Mouse (Mus musculus) hindbrain, embryonic 15.5 days (tissue): Measurements from ENCODE around the gene Ugt1a2. TPM values are rescaled to one million over a fixed set of nuclear protein-coding genes. Genes with fewer than 3 reads are reported as not detected.
A peak's percentile ranks its signal among the peaks of the same experiment; 100 is the strongest.

ENCODE experiments used
- ATAC-seq: fragments of 200-750 bp; cut with Nextera tagmentation; 2 replicates; pipeline ENCODE4 v1.8.0; 2017; ENCODE audit warnings: low read depth, moderate number of reproducible peaks, moderate TSS enrichment; ENCODE audit not compliant: low FRiP score
- H3K27ac ChIP-seq: fragments of 300-500 bp; sonication (generic); replicated peaks from 2 replicates; pipeline ENCODE4 v1.5.1; 2015; ENCODE audit warnings: mild to moderate bottlenecking, inconsistent platforms
- H3K27me3 ChIP-seq: fragments of 300-500 bp; sonication (generic); 2 replicates; pipeline ENCODE4 v1.6.1; 2015; ENCODE audit warnings: control low read depth, inconsistent platforms
- H3K36me3 ChIP-seq: fragments of 300-500 bp; sonication (generic); 2 replicates; pipeline ENCODE4 v1.6.1; 2015; ENCODE audit warnings: control low read depth, inconsistent platforms
- H3K4me1 ChIP-seq: fragments of 300-500 bp; sonication (generic); replicated peaks from 2 replicates; pipeline ENCODE4 v1.6.1; 2015; ENCODE audit warnings: control low read depth, inconsistent platforms
- H3K4me2 ChIP-seq: fragments of 300-500 bp; sonication (generic); 2 replicates; pipeline ENCODE4 v1.6.1; 2015; ENCODE audit warnings: moderate library complexity, mild to moderate bottlenecking, inconsistent platforms
- H3K4me3 ChIP-seq: fragments of 300-500 bp; sonication (generic); 2 replicates; pipeline ENCODE4 v1.5.1; 2015; ENCODE audit warnings: mild to moderate bottlenecking, inconsistent platforms
- H3K9ac ChIP-seq: fragments of 300-500 bp; sonication (generic); 2 replicates; pipeline ENCODE4 v1.6.1; 2015; ENCODE audit warnings: inconsistent platforms
- H3K9me3 ChIP-seq: fragments of 300-500 bp; sonication (generic); 2 replicates; pipeline ENCODE4 v1.6.1; 2016; ENCODE audit warnings: control low read depth, inconsistent platforms
- WGBS: fragments of 180-500 bp; shearing (Covaris S2); methylation state at CpG from one replicate; pipeline ENCODE4 v1.1.7; 2015; 5-methylcytosine and 5-hydroxymethylcytosine counted together
- polyA plus RNA-seq: library from polyadenylated mRNA; unstranded; fragments of >200 nt; fragmentation: Nextera tagmentation; extraction: Ambion mirVana; gene quantifications from 2 replicates; pipeline ENCODE4 v1.2.1, GENCODE M21; 2015

The Ugt1a2 gene
- polyA plus RNA-seq, 1 experiment from 2014 or later: not detected

DNA sequence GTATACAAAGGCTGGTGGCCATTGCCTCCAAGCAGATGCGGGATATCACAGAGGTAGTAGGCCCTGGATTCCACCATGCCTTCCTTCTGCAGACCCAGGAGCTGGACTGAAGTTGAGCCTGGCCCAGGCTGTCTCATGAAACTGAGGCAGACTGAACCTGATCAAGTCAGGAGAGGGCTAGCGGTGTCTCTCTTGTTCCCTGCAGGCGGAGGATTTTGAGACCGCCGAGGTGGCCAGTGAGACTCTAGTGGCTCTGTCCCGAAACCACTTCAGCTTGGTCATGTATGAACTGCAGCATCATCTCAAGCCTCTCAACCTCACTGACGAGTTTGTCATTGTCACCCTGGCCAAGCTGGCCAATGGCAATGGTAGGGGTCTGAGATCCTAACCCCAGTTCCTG, 30.0 kb downstream of the Ugt1a2 start:
- no peak overlapping the region for H3K9ac ChIP-seq
- ATAC-seq: 0 out of 2 replicates have a peak, but pooled peaks have one; percentile 2
- H3K4me1 ChIP-seq: no peaks in the 10 kb centered on the region
- H3K4me2 ChIP-seq: no peak overlapping the region
- H3K4me3 ChIP-seq: no peak overlapping the region
- H3K27me3 ChIP-seq: no peaks in the 10 kb centered on the region
- H3K9me3 ChIP-seq: peaks cover 99% of the 10 kb centered on the region
- 73% methylated on average over 7 of the region's 7 CpGs for WGBS
- H3K36me3 ChIP-seq: no peaks in the 10 kb centered on the region
- H3K27ac ChIP-seq: no peak overlapping the region

DNA sequence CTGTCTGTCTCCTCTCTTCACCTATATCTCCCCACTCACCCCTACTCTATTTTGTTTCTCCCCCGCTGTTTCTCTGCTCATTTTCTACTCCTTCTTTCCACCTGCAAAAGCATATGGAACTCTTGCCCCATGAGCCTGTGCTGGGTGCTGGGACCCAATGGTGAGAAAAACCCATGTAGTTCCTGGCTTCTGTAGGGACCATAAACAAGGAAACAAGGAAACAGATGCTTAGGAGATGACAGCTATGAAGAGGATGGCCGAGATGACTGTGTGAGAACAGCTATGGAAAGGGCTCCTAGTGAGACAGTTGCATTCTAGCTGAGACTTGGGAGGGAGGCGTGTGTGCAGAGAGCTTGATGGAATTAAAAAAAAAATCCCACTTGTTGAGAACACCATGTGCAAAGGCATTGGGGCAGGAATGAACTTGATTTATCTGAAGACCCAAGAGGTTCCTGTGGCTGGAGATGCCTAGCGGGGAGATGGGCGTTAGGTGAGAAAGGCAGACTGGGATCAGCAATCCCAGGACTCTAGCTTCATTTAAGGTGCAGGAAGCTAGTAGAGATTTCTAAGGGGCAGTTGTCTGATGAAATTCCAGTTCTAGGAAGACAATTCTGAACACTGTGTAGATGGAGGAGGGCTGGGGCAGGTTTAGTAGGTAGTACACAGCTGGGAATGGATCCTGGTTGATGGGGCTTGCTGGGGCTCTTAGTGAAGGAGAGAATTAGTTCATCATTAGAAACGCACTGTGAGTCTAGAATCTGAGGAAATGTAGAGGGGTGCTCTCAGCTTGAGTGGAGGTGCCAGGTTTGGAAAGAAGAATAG, 30.8 kb downstream of the Ugt1a2 start:
- H3K27ac ChIP-seq: no peak overlapping the region
- H3K9me3 ChIP-seq: peaks cover 99% of the 10 kb centered on the region
- H3K4me3 ChIP-seq: no peak overlapping the region
- H3K4me1 ChIP-seq: no peaks in the 10 kb centered on the region
- no peak overlapping the region for H3K4me2 ChIP-seq
- no peak for ATAC-seq
- WGBS: 77% methylated on average over 6 of the region's 6 CpGs
- H3K9ac ChIP-seq: no peak overlapping the region
- no peaks in the 10 kb centered on the region for H3K27me3 ChIP-seq
- H3K36me3 ChIP-seq: no peaks in the 10 kb centered on the region

DNA sequence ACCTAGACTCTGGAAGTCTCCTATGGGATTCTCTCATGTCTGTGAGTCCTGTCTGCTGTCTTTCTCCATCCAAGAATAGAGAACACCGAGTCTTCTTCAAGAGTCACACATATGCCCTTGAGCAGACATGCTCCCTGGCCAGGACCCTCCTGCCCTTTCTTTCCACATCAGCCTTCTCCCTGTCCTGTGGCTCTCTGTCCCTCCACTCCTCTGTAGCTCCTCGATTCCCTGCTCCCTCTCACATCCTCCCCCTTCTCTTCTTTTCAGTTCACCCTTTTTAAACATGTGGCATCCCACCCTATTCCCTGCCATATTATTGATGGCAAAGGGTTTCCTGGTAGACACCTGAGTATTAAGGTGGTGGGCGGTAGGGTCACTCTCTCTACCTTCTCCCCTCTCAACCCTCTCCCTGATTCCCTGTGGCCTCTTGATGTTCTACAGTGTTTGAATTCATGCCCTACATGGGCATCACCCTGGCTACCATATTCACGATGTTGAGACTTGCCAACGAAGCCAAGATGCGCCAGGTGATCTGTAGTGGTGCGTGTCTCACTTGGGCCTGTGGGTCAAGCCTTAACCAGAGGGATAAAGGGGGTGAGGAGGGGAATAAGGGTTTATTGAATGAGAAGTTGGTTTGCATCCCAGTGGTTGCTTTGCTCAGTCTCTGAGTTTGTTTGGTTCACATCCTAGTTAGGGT, 31.6 kb downstream of the Ugt1a2 start:
- no peaks in the 10 kb centered on the region for H3K27me3 ChIP-seq
- no peak overlapping the region for H3K9ac ChIP-seq
- WGBS: 67% methylated on average over 7 of the region's 7 CpGs
- peaks cover 96% of the 10 kb centered on the region for H3K9me3 ChIP-seq
- no peaks in the 10 kb centered on the region for H3K36me3 ChIP-seq
- no peak overlapping the region for H3K27ac ChIP-seq
- H3K4me1 ChIP-seq: no peaks in the 10 kb centered on the region
- no peak overlapping the region for H3K4me3 ChIP-seq
- no peak for ATAC-seq
- H3K4me2 ChIP-seq: no peak overlapping the region

DNA sequence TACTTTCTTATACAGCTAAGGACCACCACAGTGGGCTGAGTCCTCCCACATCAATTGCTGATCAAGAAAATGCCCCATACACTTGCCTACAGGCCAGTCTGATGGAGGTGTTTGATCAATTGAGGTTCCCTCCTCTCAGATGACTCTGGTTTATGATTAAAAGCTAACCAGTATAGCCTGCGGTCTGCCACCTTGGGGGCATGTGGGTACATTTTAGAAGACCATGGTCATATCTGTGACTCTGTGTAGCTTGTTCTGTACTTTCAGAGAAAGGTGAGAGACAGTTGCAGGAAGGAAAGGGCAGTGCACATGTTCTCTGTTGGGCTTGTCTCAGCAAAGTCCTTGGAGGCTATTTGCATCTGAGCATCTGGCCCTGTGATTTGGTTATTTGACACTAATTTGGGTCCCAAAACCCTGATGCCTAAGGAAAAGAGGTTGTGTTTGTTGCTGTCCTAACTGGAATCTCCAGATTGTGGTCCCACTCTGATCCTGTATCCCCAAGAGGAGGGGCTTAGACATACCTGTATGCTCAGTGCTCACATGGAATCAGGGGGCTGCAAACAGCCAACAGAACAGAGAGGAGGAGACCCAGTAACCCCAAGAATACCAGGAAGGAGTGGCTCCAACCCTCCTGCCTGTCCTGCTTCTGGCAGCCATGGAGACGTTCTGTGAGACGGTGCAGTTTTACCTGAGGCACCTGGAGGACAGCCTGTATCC, 32.4 kb downstream of the Ugt1a2 start:
- Histone ChIP-seq H3K9me3 (peaks cover 95% of the 10 kb centered on the region), H3K27ac (no peak overlapping the region), H3K4me1 (no peaks in the 10 kb centered on the region), H3K36me3 (no peaks in the 10 kb centered on the region), H3K4me3 (no peak overlapping the region), H3K4me2 (no peak overlapping the region), H3K9ac (no peak overlapping the region), H3K27me3 (no peaks in the 10 kb centered on the region)
- WGBS: 55% methylated on average over 3 of the region's 3 CpGs
- ATAC-seq: no peak

DNA sequence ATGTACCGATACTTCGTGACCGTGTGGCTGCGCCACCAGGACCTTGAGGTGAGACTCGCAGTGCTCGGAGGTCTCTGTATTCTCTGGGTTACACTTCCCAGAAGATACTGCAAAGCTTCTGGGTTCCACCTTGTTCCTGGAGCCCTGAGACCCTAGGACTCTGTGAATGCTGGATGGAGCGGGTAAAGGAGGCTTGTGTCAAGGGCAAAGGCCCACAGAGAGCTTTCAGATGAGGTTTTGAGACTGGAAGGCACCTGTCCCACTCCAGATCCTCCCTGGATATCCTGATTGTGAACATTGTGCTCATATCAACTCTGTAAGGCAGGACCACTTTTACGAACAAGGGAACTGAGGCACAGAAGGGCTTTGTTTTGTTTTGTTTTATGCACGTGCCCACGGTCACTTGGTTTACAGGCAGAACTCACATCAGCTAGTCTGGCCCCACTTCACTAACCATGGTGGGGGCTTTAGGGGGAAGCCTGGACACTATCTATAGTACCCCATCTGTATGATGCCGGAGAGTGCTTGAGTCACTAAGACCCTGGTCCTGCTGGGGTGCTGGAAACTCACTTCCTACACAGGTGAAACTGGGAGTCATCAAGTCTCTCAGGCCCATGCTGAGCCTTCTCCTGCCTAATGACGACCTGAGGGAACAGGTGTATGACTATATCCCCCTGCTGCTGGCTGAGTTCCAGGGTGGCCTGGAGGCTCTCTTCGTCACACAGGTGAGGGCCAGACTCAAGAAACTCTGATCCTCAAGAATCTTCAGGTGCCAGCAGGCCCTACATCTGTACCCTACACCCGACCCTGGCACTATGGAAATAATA, 33.2 kb downstream of the Ugt1a2 start:
- Histone ChIP-seq H3K4me1 (no peaks in the 10 kb centered on the region), H3K27ac (no peak overlapping the region), H3K4me3 (no peak overlapping the region), H3K9ac (no peak overlapping the region), H3K36me3 (no peaks in the 10 kb centered on the region), H3K27me3 (no peaks in the 10 kb centered on the region), H3K9me3 (peaks cover 95% of the 10 kb centered on the region), H3K4me2 (no peak overlapping the region)
- 68% methylated on average over 14 of the region's 14 CpGs for WGBS
- ATAC-seq: 0 out of 2 replicates have a peak, but pooled peaks have one; percentile 2

DNA sequence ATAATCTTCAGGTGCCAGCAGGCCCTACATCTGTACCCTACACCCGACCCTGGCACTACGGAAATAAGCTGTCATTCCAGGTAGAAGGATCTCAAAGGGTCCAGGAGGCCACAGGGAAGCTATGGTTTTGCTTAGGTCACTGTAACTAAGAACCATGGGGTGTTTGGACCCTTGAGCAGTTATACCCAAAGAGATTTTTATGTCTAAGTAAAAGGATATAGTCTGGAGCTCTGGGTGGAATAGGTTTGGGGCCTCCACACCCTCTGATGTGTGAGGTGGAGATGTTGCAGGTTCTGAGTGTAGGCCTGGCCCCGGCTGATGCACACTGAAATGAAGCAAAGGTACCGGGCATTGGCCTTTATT, 33.8 kb downstream of the Ugt1a2 start:
- no peak for ATAC-seq
- no peaks in the 10 kb centered on the region for H3K4me1 ChIP-seq
- no peak overlapping the region for H3K4me2 ChIP-seq
- H3K4me3 ChIP-seq: no peak overlapping the region
- H3K36me3 ChIP-seq: no peaks in the 10 kb centered on the region
- no peak overlapping the region for H3K27ac ChIP-seq
- no peaks in the 10 kb centered on the region for H3K27me3 ChIP-seq
- peaks cover 95% of the 10 kb centered on the region for H3K9me3 ChIP-seq
- H3K9ac ChIP-seq: no peak overlapping the region
- 61% methylated on average over 4 of the region's 4 CpGs for WGBS

DNA sequence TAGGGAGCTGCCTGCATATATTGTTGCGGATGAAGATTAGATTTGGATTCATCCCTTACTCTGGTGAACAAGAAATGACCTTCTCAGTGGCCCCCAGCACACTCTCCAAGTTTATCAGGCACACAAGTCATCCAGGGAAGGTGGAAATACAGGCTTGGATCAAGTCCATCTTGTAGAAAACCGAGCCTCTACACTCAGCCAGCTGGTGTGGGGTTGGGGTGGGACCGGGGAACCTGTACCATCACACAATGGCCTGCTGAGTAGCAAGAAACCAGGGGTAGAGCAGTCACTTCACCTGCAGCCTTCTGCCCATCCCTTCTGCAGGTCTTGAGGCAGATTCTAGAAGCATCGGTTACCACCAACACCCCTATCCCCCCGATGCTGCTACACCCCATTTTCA, 34.2 kb downstream of the Ugt1a2 start:
- H3K9ac ChIP-seq: no peak overlapping the region
- 50% methylated on average over 5 of the region's 5 CpGs for WGBS
- ATAC-seq: no peak
- H3K4me1 ChIP-seq: no peaks in the 10 kb centered on the region
- H3K9me3 ChIP-seq: peaks cover 95% of the 10 kb centered on the region
- H3K4me3 ChIP-seq: no peak overlapping the region
- H3K4me2 ChIP-seq: no peak overlapping the region
- H3K36me3 ChIP-seq: no peaks in the 10 kb centered on the region
- no peak overlapping the region for H3K27ac ChIP-seq
- H3K27me3 ChIP-seq: no peaks in the 10 kb centered on the region

DNA sequence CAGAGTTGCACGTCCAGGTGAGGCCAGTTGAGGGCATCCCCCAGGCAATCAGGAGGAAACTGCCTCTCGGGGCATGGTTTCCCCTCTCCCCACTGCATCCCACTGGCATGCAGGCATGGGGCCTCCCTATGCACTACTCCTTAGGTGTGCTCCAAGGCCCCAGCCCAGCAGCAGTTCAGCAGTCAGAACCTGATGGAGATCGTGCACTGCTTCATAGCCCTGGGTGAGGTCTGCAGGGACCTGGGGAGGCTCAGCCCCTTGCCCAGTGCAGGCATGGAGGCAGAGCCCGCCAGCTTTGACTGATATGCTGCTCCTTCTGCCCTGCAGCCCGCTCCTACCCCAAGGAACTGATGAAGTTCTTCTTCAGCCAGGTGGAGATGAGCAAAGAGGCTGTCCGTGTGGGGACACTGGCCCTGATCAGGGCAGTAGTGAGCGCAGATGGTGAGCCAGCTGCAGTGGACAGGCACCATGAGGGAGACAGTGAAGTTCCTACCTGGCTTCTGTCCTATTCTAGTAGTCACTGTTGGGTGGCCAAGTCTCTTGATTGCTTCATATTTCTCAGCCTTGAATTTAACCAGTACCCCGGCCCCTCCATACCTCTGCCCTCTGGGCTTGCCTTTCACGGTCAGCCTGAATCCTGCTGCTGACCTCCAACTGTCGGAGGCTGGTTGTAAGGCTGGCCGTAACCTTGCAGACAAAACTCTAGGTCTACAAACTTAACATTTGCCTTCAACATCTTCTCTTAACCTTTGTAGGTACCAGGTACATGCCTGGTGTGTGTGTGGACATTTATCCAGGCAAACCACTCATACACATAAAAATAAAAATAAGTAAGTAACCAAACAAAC, 34.9 kb downstream of the Ugt1a2 start:
- H3K9me3 ChIP-seq: peaks cover 95% of the 10 kb centered on the region
- no peaks in the 10 kb centered on the region for H3K27me3 ChIP-seq
- no peak overlapping the region for H3K4me2 ChIP-seq
- no peak for ATAC-seq
- no peaks in the 10 kb centered on the region for H3K4me1 ChIP-seq
- no peak overlapping the region for H3K27ac ChIP-seq
- H3K9ac ChIP-seq: no peak overlapping the region
- WGBS: 68% methylated on average over 11 of the region's 11 CpGs
- no peak overlapping the region for H3K4me3 ChIP-seq
- H3K36me3 ChIP-seq: no peaks in the 10 kb centered on the region

DNA sequence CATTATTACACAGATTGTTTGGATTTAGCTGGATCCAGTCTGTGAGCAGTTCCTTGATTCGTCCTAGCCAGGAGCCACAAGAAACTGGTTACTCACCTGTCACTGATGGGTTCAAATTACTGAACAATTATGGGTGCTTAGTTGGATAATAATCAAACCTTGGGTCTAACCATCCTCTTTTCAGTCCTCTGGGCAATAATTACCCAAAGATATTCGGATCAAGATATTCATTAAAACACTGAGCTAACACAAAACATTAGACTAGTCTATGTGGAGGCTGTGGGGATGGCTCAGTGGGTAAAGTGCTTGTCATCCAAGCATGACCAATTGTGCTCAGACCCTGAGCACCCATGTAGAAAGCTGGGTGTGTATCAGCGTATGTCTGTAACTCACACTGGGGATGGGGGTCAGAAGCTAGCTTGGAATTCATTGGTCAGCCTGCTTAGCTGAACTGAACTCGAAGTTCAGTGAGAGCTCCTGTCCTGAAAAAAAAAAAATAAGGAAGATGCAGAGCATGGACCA, 35.6 kb downstream of the Ugt1a2 start:
- Histone ChIP-seq H3K9ac (no peak overlapping the region), H3K9me3 (peaks cover 95% of the 10 kb centered on the region), H3K4me1 (no peaks in the 10 kb centered on the region), H3K36me3 (no peaks in the 10 kb centered on the region), H3K4me3 (no peak overlapping the region), H3K27me3 (no peaks in the 10 kb centered on the region), H3K27ac (no peak overlapping the region), H3K4me2 (no peak overlapping the region)
- WGBS: 64% methylated on average over 4 of the region's 4 CpGs
- ATAC-seq: no peak

DNA sequence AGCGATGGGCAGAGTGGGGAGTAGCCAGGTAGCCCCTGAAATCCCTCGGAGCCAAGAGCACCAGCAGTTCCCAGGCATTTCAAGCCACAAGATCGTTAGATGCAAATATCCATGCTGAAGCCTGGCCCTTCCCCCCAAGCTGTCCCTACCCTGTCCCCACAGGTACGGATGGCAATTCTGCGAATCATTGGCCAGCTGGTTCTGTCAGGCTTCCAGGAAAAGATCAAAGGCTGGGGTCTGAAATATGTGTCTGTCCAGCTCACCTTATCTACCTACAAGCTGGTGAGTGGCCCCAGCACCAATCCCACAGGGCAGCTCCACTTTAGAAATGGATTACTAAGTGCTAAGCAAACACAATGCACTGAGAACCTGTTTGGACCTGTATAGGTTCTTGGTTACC, 36.9 kb downstream of the Ugt1a2 start:
- H3K4me2 ChIP-seq: no peak overlapping the region
- ATAC-seq: no peak
- H3K36me3 ChIP-seq: no peaks in the 10 kb centered on the region
- H3K9me3 ChIP-seq: peaks cover 92% of the 10 kb centered on the region
- 82% methylated on average over 5 of the region's 5 CpGs for WGBS
- no peak overlapping the region for H3K9ac ChIP-seq
- H3K27me3 ChIP-seq: no peaks in the 10 kb centered on the region
- H3K4me3 ChIP-seq: no peak overlapping the region
- H3K4me1 ChIP-seq: no peaks in the 10 kb centered on the region
- no peak overlapping the region for H3K27ac ChIP-seq

DNA sequence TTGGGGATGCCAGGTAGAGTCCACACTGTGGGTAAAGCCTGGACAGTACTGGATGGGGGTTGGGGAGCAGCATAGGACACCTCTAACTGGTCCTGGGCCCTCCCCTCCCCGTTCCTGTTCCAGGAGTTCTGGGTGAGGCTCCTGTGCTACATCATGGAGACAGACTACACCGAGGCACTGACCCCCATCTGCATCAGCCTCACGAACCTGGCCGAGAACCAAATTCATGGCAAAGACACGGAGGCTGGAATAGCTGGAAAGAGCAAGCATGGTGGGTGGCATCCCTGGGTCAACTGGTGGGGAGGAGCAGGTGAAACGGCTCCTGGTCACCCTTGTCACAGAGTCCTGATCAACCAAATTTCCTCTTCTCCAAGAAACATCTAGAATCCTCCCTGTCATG, 38.4 kb downstream of the Ugt1a2 start:
- ATAC-seq: no peak
- H3K9me3 ChIP-seq: peaks cover 87% of the 10 kb centered on the region
- H3K36me3 ChIP-seq: no peaks in the 10 kb centered on the region
- no peak overlapping the region for H3K27ac ChIP-seq
- H3K4me2 ChIP-seq: no peak overlapping the region
- H3K4me3 ChIP-seq: no peak overlapping the region
- H3K4me1 ChIP-seq: no peaks in the 10 kb centered on the region
- H3K9ac ChIP-seq: no peak overlapping the region
- H3K27me3 ChIP-seq: no peaks in the 10 kb centered on the region
- WGBS: 83% methylated on average over 6 of the region's 6 CpGs
